Mouse (Mus musculus): Measurements from ENCODE around the gene Lrig1.

DNA sequence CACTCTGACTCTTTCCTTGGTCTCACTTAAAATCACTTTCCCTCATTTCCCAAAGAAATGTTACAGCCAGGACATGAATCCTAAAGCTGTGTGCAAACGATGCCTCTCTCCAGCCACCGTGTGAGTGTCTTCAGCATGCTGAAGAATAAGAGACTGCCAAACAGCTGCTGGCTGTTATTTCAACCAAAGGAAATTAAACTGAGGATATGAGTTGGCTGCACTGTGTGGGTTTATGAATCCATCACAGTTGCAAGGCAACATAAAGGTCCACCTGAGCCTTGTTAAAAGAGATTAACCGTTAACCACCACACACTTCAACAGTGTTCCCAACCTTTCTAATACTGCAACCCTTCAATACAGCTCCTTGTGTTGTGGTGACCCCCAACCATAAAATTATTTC is 22.5 kb downstream of the Lrig1 start:
- TF ChIP-seq CTCF (IDR thresholded peaks at IDR 0.05; ENCODE audit: insufficient read depth, low read length) = no peak
- TF ChIP-seq POLR2A (IDR thresholded peaks at IDR 0.05; ENCODE audit: borderline replicate concordance, extremely low read depth, low read depth, low read length) = no peak
